Mouse (Mus musculus) cerebellum, adult 2 months (tissue): Measurements from ENCODE around the gene Tnk1.

Experiments used
- CTCF ChIP-seq: fragments of 200-500 bp; IDR thresholded peaks from 2 replicates; pipeline ENCODE4 v1.5.1; 2011; ENCODE audit warnings: low read depth, mild to moderate bottlenecking, control low read depth, low read length, moderate library complexity, borderline replicate concordance; ENCODE audit not compliant: insufficient read depth
- POLR2A ChIP-seq: fragments of 200-500 bp; IDR thresholded peaks from 2 replicates; pipeline ENCODE4 v1.6.1; 2011; ENCODE audit warnings: low read length, control low read depth, borderline replicate concordance; ENCODE audit not compliant: insufficient read depth

DNA sequence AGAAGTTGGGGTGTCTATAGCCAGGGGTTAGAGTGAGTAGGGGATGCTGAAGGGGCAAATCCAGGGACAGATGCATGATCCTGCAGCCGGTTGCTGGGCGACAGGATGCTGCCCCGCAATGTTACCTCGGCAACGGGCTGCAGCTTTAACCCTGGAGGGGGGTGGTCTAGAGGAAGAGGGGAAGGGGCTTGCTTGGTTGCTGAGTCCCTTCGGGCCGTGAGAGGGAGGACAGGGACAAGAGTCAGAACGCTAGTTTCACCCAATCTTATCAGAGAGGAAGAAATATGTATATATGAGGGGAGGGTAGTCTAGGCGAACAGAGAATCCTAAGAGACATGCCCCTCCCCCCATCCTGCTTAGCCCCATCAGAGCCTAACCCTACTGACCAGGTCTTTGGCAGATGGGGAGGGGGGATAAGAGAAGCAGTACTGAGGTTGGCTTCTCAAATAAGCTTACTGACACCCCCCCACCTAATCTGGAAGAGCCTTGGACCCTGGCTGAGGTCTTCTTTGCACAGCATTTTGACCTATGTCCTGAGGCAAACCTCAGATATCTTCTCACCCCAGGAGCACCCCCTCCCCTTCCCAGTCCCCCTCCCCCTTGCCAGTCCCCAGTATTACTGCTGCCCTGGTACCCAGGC lies 23.1 kb downstream of the Tnk1 start:
- TF ChIP-seq CTCF (no peak), POLR2A (no peak)
